Mouse (Mus musculus) layer of hippocampus, postnatal 14 days (tissue): Measurements from ENCODE around the gene Zfp618. TPM values are rescaled to one million over a fixed set of nuclear protein-coding genes. Genes with fewer than 3 reads are reported as not detected.
A peak's percentile ranks its signal among the peaks of the same experiment; 100 is the strongest.

Experiments
- DNase-seq, 2 experiments: peaks; one replicate each; pipeline ENCODE4 v3.0.0; 2021 to 2022; ENCODE audit warnings: low spot score in 2 of 2, mixed read lengths in 1 of 2
- long read RNA-seq, 2 experiments: library from polyadenylated mRNA; stranded (forward); transcript quantifications; one replicate each; pipeline ENCODE4 v2.0.0; 2021
- total RNA-seq, 2 experiments: library from RNA; stranded (reverse); gene quantifications; 2 replicates each; pipeline ENCODE4 v1.2.3; 2021

Gene Zfp618
- 1 to 10 TPM; 3.7 to 4.7 TPM for total RNA-seq
- long read RNA-seq, experiment 1, partial matches to known transcripts, result 0 of 3 reads
- long read RNA-seq, experiment 1, other reads (novel, unspliced or antisense), result 3 of 3 reads
- long read RNA-seq, experiment 2, partial matches to known transcripts, result 0 of 1 reads
- long read RNA-seq, experiment 2, other reads (novel, unspliced or antisense), result 1 of 1 reads

- DNase-seq, result no peak
These were observed at the start of gene Zfp618 for GRCm38 (mm10) chr4:62965497-62966302. Gene Zfp618 (plus strand): TSS chr4:62965573.

GRCm38 (mm10) chr4:62917056-62917455 lies 48.3 kb upstream of the Zfp618 start:
- DNase-seq, result no peak

- no peak for DNase-seq
These were observed 31.6 kb upstream of the Zfp618 start for GRCm38 (mm10) chr4:62933798-62934197.

GRCm38 (mm10) chr4:62935589-62936218 lies 29.7 kb upstream of the Zfp618 start:
- no peak for DNase-seq

GRCm38 (mm10) chr4:62941961-62942892 lies 23.1 kb upstream of the Zfp618 start:
- DNase-seq, result peak; percentile 9 to 12

GRCm38 (mm10) chr4:62944326-62944879 lies 21.0 kb upstream of the Zfp618 start:
- no peak for DNase-seq

- no peak for DNase-seq
These were observed 1.6 kb upstream of the Zfp618 start for GRCm38 (mm10) chr4:62963806-62964205.

- DNase-seq, result no peak
These were observed 403 bp upstream of the Zfp618 start for GRCm38 (mm10) chr4:62964844-62965496.

- no peak for DNase-seq
These were observed 4.2 kb downstream of the Zfp618 start for GRCm38 (mm10) chr4:62969526-62969925.

- no peak for DNase-seq
These were observed 6.6 kb downstream of the Zfp618 start for GRCm38 (mm10) chr4:62971991-62972390.

- no peak for DNase-seq
These were observed 7.7 kb downstream of the Zfp618 start for GRCm38 (mm10) chr4:62973086-62973485.

GRCm38 (mm10) chr4:62974901-62975300 lies 9.5 kb downstream of the Zfp618 start:
- DNase-seq, result no peak

GRCm38 (mm10) chr4:62975541-62975940 lies 10.2 kb downstream of the Zfp618 start:
- no peak for DNase-seq

- no peak for DNase-seq
These were observed 12.1 kb downstream of the Zfp618 start for GRCm38 (mm10) chr4:62977454-62977853.

GRCm38 (mm10) chr4:62978501-62978911 lies 13.1 kb downstream of the Zfp618 start:
- peak in 1 of 2 experiments; percentile 5 for DNase-seq

- no peak for DNase-seq
These were observed 16.2 kb downstream of the Zfp618 start for GRCm38 (mm10) chr4:62981572-62981971.

GRCm38 (mm10) chr4:62983556-62983955 lies 18.2 kb downstream of the Zfp618 start:
- no peak for DNase-seq

- peak in 1 of 2 experiments; percentile 16 for DNase-seq
These were observed 26.0 kb downstream of the Zfp618 start for GRCm38 (mm10) chr4:62991336-62991735.

GRCm38 (mm10) chr4:62993190-62993589 lies 27.8 kb downstream of the Zfp618 start:
- DNase-seq, result no peak

- no peak for DNase-seq
These were observed 32.2 kb downstream of the Zfp618 start for GRCm38 (mm10) chr4:62997606-62998005.
